Mouse (Mus musculus) liver, adult 2 months (tissue): ENCODE results near the gene Aatf. TPM values are rescaled to one million over a fixed set of nuclear protein-coding genes. Genes with fewer than 3 reads are reported as not detected.

Experiments
- DNase-seq: peaks from one replicate; pipeline ENCODE4 v3.0.0-alpha.2; 2011; ENCODE audit warnings: low read depth, low spot score; ENCODE audit errors: extremely low read depth
- H3K27ac ChIP-seq: fragments of 200-500 bp; replicated peaks from 2 replicates; pipeline ENCODE4 v1.5.1; 2012; ENCODE audit warnings: low read depth, mild to moderate bottlenecking, control low read depth, inconsistent platforms, low read length; ENCODE audit not compliant: insufficient read depth
- H3K27me3 ChIP-seq: fragments of 200-500 bp; 2 replicates; pipeline ENCODE4 v1.6.1; 2012; ENCODE audit warnings: mild to moderate bottlenecking, moderate library complexity, low read length, inconsistent platforms; ENCODE audit not compliant: control insufficient read depth, insufficient read depth
- H3K36me3 ChIP-seq: fragments of 200-500 bp; 2 replicates; pipeline ENCODE4 v1.6.1; 2012; ENCODE audit warnings: low read length, inconsistent platforms; ENCODE audit not compliant: control insufficient read depth, insufficient read depth
- H3K4me1 ChIP-seq: fragments of 200-500 bp; 2 replicates; pipeline ENCODE4 v1.6.1; 2011; ENCODE audit warnings: low read length; ENCODE audit not compliant: control insufficient read depth, insufficient read depth
- H3K4me3 ChIP-seq: fragments of 200-500 bp; 2 replicates; pipeline ENCODE4 v1.5.1; 2011; ENCODE audit warnings: low read depth, mild to moderate bottlenecking, control low read depth, low read length, moderate library complexity; ENCODE audit not compliant: insufficient read depth
- H3K79me2 ChIP-seq: fragments of 200-500 bp; 2 replicates; pipeline ENCODE4 v1.6.1; 2012; ENCODE audit warnings: inconsistent platforms, mild to moderate bottlenecking, low read length, moderate library complexity; ENCODE audit not compliant: control insufficient read depth, insufficient read depth
- H3K9ac ChIP-seq: fragments of 200-500 bp; 2 replicates; pipeline ENCODE4 v1.6.1; 2012; ENCODE audit warnings: low read depth, mild to moderate bottlenecking, control low read depth, inconsistent platforms, low read length
- CTCF ChIP-seq: fragments of 200-500 bp; IDR thresholded peaks from 2 replicates; pipeline ENCODE4 v1.5.1; 2011; ENCODE audit warnings: low read depth, low read length, control low read depth
- POLR2A ChIP-seq: fragments of 200-500 bp; IDR thresholded peaks from 2 replicates; pipeline ENCODE4 v1.6.1; 2011; ENCODE audit warnings: low read length, control low read depth; ENCODE audit not compliant: insufficient read depth; ENCODE audit errors: extremely low read depth
- WGBS: fragments of 180-500 bp; shearing (Covaris S2); methylation state at CpG from one replicate; pipeline ENCODE4 v1.1.7; 2018; 5-methylcytosine and 5-hydroxymethylcytosine counted together
- polyA plus RNA-seq: library from polyadenylated mRNA; depleted of rRNA; stranded (reverse); fragments of >200 nt; gene quantifications from 2 replicates; pipeline ENCODE4 v1.2.3, GENCODE M21; 2012
- total RNA-seq: library from RNA; depleted of rRNA; stranded (reverse); fragments of >200 nt; gene quantifications from 2 replicates; pipeline ENCODE4 v1.2.3, GENCODE M21; 2014

Aatf gene
- total and polyA plus RNA-seq, 2 experiments = 3.9 to 14.0 TPM

DNA sequence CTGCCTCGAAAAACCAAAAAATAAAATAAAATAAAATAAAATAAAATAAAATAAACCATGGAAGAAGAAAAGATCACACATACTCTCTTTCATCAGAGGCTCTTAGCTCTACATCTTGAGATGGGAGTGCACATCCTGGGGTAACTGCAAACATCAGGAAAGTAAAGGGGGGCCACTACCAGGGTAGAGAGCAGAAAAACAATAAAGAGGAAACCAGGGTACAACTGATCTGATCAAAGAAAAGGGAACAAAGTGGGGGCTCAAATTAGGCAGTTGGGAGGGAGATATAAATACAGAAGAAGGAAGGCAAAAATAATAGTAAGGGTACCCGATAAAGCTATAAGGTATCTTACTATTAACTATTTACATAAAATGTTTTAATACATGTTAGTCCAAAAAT is 36.7 kb downstream of the Aatf start:
- no peak for DNase-seq
- Histone ChIP-seq H3K9ac (no peak overlapping the region), H3K79me2 (no peaks in the 10 kb centered on the region; the same call in 1 of the 2 replicates), H3K27me3 (no peaks in the 10 kb centered on the region), H3K4me1 (no peaks in the 10 kb centered on the region), H3K27ac (no peak overlapping the region), H3K36me3 (peaks cover 8% of the 10 kb centered on the region), H3K4me3 (no peak overlapping the region)
- TF ChIP-seq CTCF = no peak
- no peak for TF ChIP-seq POLR2A
- WGBS = 94% methylated on average over 2 of the region's 2 CpGs

- TF ChIP-seq POLR2A (no peak), CTCF (no peak)
- 97% methylated on average over 4 of the region's 4 CpGs for WGBS
- no peak for DNase-seq
- H3K4me1 ChIP-seq = no peaks in the 10 kb centered on the region
- H3K27me3 ChIP-seq = no peaks in the 10 kb centered on the region
- no peak overlapping the region for H3K27ac ChIP-seq
- peaks cover 11% of the 10 kb centered on the region for H3K36me3 ChIP-seq
- no peaks in the 10 kb centered on the region; the same call in 1 of the 2 replicates for H3K79me2 ChIP-seq
- no peak overlapping the region for H3K4me3 ChIP-seq
- no peak overlapping the region for H3K9ac ChIP-seq
Observed at GRCm38 (mm10) chr11:84475991-84476390, 37.3 kb downstream of the Aatf start.

DNA sequence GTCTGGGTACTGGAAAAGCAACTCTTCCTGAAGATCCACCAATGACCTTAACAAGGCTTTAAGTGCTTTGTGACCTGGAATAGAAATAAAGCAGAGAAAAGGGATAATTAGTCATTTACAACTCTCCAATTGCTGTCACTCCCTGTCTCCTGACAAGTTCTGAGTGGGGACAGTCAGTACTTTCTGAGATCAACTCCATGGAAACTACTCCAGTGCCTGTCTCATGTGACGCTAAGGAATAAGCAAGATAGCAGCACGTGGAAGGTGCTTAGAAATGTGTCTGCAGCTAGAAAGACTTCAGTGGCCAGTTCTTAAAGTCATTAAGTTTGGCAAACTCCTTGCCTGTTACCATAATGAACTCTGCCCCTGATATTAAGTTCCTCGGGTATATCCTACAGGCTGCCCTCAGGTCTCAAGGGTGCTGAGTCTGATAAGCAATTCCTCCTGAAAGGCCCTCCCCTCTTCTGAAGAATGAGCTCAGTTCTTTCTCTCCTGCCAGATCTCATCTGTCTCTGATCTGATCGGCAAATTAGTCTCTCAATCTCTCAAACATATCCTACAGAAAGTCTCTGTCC is 40.1 kb downstream of the Aatf start:
- H3K4me3 ChIP-seq = no peak overlapping the region
- no peak overlapping the region for H3K9ac ChIP-seq
- H3K36me3 ChIP-seq = peaks cover 22% of the 10 kb centered on the region
- no peak overlapping the region for H3K27ac ChIP-seq
- 86% methylated on average over 4 of the region's 4 CpGs for WGBS
- H3K27me3 ChIP-seq = no peaks in the 10 kb centered on the region
- no peaks in the 10 kb centered on the region for H3K79me2 ChIP-seq
- TF ChIP-seq POLR2A = no peak
- TF ChIP-seq CTCF = no peak
- H3K4me1 ChIP-seq = no peaks in the 10 kb centered on the region
- no peak for DNase-seq

DNA sequence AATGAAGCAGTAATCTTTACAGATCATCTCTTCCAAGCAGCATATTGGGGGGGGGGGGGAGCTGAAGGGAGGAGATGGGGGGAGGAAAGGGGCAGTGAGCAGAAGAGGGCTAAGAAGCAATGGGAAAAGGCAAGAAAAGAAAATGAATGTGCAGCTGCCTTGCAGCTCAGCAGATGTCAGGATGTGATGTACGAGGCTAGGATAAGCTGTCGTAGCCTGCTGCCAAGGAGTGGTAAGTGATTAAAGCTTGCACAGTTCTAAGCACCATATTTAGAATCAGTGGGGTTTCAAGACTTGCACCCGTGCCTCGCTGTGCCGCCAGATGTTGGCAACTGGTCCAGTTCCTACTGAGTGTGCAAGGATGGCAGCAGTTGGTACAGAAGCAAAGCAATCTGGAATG is 48.8 kb downstream of the Aatf start:
- H3K36me3 ChIP-seq = peaks cover 15% of the 10 kb centered on the region; the same call in 1 of the 2 replicates
- no peak overlapping the region for H3K27ac ChIP-seq
- DNase-seq = no peak
- H3K4me3 ChIP-seq = no peak overlapping the region
- H3K79me2 ChIP-seq = peaks cover 1% of the 10 kb centered on the region; the same call in 1 of the 2 replicates
- no peaks in the 10 kb centered on the region for H3K27me3 ChIP-seq
- no peak overlapping the region for H3K9ac ChIP-seq
- no peaks in the 10 kb centered on the region for H3K4me1 ChIP-seq
- TF ChIP-seq CTCF (no peak), POLR2A (no peak)
- WGBS = 86% methylated on average over 5 of the region's 5 CpGs

- no peak overlapping the region for H3K4me3 ChIP-seq
- 94% methylated on average over 7 of the region's 7 CpGs for WGBS
- TF ChIP-seq POLR2A (no peak), CTCF (no peak)
Observed at GRCm38 (mm10) chr11:84453901-84454300, 59.4 kb downstream of the Aatf start.

More at GRCm38 (mm10) chr11:84453901-84454300, 59.4 kb downstream of the Aatf start:
- H3K36me3 ChIP-seq = no peaks in the 10 kb centered on the region; the same call in 1 of the 2 replicates
- H3K79me2 ChIP-seq = no peaks in the 10 kb centered on the region
- no peaks in the 10 kb centered on the region for H3K4me1 ChIP-seq
- no peak overlapping the region for H3K27ac ChIP-seq
- no peak for DNase-seq
- H3K9ac ChIP-seq = no peak overlapping the region
- H3K27me3 ChIP-seq = no peaks in the 10 kb centered on the region
